Mouse (Mus musculus): ENCODE results near the gene H2-Ke6.

- no peak for TF ChIP-seq CTCF (IDR thresholded peaks at IDR 0.05; ENCODE audit: borderline replicate concordance, control insufficient read depth, extremely low read depth, insufficient read depth, low read length, poor library complexity)
- no peak for TF ChIP-seq POLR2A (IDR thresholded peaks at IDR 0.05; ENCODE audit: control insufficient read depth, extremely low read depth, insufficient read depth, low read length, poor library complexity)
These were observed 11.2 kb upstream of the H2-Ke6 start, which contains the start of gene Col11a2 for GRCm38 (mm10) chr17:34038878-34039561.

Measured in thymus, adult 2 months (tissue).